Mouse (Mus musculus): Measurements from ENCODE around the gene Mast2.

Gene Mast2

GRCm38 (mm10) chr4:116411401-116411800 is 52.6 kb downstream of the Mast2 start:
- no peak for DNase-seq (ENCODE audit: low spot score in 2 of 2)

- no peak for DNase-seq (ENCODE audit: low spot score in 2 of 2)
These were observed 57.3 kb downstream of the Mast2 start for GRCm38 (mm10) chr4:116406668-116407067.

GRCm38 (mm10) chr4:116405955-116406351 is 58.0 kb downstream of the Mast2 start:
- DNase-seq (ENCODE audit: low spot score in 2 of 2) = peak in 1 of 2 experiments; percentile 4

DNA sequence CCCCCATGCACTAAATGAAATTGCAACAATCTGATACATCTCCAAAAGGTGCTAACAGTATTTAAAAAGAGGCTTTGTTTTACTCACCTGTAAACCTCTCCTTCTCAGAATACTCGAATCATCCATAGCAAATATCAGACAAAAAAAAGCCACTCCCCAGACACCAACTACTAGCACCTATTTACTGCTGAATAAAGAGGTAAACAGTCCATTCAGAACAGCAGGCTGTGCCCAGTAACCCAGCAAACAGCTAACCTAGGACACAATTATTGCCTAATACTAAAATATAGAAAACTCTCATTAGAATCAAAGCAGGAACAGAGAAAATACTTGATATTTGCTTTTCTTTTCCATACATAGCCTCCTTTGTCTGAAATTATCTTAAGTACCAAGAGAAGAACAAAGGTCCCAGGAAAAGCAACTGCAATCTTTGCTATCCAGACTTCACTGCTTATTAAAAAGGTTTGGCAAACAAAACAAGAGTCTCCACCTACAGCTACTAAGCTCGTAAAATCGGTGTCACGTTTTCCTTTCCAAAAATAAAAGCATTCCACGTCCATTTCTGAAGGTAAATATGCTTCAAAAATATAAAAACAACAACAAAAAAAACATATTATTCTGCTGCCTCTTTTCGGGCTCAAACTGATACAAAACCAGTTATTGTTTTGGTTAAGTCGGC is 58.6 kb downstream of the Mast2 start:
- DNase-seq (ENCODE audit: low spot score in 2 of 2) = no peak

DNA sequence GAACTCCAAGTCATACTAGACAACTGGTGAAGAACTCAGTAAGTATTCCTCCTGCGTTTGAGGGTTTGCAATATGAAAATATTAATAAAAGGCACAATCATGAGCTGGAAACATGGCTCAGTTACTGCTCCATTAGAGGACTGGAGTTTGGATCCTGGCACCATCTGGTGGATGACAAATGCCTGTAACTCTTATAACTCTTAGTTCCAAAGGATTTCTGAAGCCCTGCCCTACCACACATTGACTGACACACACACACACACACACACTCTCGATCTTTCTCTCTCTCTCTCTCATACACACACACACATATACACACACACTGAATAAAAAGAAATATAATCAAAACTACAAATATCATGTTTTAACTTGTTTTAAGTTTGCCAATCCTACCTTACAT is 60.1 kb downstream of the Mast2 start:
- no peak for DNase-seq (ENCODE audit: low spot score in 2 of 2)

GRCm38 (mm10) chr4:116402708-116403107 is 61.3 kb downstream of the Mast2 start:
- no peak for DNase-seq (ENCODE audit: low spot score in 2 of 2)

- DNase-seq (ENCODE audit: low spot score in 2 of 2) = no peak
These were observed 65.9 kb downstream of the Mast2 start for GRCm38 (mm10) chr4:116398051-116398450.

DNA sequence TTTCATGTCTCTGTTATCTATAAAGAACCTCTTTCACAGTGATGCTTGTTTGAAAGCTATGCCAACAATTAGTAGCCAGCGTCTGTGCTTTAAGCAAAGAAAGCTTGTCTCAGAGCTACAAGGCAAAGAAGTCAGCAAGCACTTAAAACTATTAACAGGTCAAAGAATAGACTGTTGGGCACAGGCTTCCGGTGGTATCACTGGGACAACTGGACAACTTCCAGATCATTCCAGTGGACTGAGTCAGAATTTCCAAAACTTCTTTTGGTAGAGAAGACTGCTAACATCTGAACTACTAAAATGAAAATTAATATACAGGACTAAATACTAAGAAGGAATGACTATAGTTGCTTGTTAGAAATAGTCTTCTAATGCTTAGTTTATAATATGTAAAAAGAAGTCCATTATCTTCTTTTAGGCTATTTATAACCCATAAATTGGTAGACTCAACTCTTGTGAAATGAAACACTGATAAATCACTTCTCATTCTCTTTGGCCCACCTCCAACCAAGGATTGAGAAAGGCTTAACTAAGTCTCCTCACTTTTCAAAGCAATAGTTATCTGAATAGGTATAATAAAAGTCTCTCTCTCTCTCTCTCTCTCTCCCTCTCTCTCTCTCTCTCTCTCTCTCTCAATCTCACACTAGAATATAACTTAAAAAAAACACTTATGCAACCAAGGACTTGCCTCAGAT is 85.9 kb downstream of the Mast2 start:
- no peak for DNase-seq (ENCODE audit: low spot score in 2 of 2)

- DNase-seq (ENCODE audit: low spot score in 2 of 2) = peak in 1 of 2 experiments; percentile 28
These were observed 92.3 kb downstream of the Mast2 start for GRCm38 (mm10) chr4:116371676-116372075.

DNA sequence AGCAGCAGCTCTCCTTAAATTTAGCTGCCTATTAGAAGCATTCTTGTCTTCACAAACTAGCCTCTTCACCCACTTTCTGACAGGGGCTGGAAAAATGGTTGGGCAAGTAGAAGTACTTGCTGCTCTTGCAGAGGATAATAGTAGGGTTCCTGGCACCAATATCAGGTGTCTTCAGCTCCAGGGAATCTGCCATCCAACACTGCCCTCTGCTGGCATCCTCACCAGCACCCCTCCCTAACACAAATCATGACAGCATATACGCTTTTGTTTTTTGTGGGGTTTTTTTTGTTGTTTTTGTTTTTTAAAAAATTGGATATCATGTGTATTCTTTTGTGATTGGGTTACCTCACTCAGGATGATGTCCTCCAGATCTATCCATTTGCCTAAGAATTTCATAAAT is 105.9 kb downstream of the Mast2 start:
- no peak for DNase-seq (ENCODE audit: low spot score in 2 of 2)

- DNase-seq (ENCODE audit: low spot score in 2 of 2) = no peak
These were observed 111.1 kb downstream of the Mast2 start for GRCm38 (mm10) chr4:116352919-116353318.

DNA sequence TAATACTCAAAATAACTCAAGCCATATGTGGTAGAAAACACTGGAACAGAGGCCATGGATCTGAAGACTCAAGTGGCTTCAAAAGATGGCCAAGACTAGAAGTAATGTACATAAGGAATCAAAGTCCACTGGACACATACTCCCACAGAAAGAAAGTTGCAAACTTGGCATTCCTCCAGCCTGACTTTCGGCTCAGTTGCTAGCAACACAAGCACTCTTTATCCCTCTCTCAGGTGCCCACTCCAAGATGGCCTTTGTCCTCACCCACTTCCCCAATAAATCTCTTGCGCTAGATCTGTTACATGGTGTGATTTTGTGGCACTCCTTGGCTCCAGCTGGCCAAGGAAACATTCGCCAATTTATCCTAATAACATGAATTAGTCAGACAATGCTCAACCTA is 111.5 kb downstream of the Mast2 start:
- DNase-seq (ENCODE audit: low spot score in 2 of 2) = no peak

DNA sequence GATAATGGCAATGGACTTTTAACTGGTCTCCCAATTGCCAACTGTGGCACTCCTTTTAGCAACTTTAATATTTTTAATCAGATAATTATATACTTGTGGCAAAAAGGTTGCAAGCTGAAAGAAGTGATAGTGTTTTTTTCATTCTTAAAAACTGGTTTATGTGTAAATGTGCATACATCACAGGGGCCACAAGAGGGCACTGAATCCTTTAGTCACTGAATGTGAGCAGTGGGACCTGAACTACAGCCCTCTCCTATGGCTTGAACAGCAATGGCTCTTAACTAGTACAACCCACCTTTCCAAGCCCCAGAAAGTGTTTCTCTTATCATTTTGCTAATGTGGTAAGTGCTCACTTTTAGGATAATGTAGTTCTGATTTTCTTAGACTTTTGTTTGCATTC is 121.9 kb downstream of the Mast2 start:
- DNase-seq (ENCODE audit: low spot score in 2 of 2) = peak; percentile 24 to 28

DNA sequence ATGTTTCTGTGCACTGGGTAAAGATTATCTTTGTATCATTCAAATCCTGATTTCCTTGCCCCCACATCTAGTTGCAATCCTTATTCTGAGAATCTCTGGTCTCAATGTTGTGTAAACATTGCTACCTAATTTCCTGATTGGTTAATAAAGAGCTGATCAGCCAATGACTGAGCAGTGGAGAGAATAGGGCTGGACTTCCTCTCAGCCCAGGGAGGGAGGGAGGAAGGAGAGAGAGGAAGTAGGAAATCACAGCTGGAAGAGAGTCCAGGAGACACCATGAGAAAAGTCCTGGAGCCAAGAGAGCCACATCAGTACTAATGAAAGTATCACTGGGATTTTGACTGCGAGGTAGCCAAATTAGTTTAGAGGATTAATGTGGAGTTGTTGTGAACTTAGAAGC is 127.7 kb downstream of the Mast2 start:
- no peak for DNase-seq (ENCODE audit: low spot score in 2 of 2)

GRCm38 (mm10) chr4:116329256-116329655 is 134.7 kb downstream of the Mast2 start:
- DNase-seq (ENCODE audit: low spot score in 2 of 2) = no peak

GRCm38 (mm10) chr4:116322127-116322526 is 141.9 kb downstream of the Mast2 start:
- DNase-seq (ENCODE audit: low spot score in 2 of 2) = no peak

GRCm38 (mm10) chr4:116317575-116317974 is 146.4 kb downstream of the Mast2 start:
- no peak for DNase-seq (ENCODE audit: low spot score in 2 of 2)

GRCm38 (mm10) chr4:116304551-116304950 is 159.4 kb downstream of the Mast2 start:
- DNase-seq (ENCODE audit: low spot score in 2 of 2) = no peak

GRCm38 (mm10) chr4:116300878-116301355 is 163.1 kb downstream of the Mast2 start:
- no peak for DNase-seq (ENCODE audit: low spot score in 2 of 2)

- DNase-seq (ENCODE audit: low spot score in 2 of 2) = no peak
These were observed 170.7 kb downstream of the Mast2 start for GRCm38 (mm10) chr4:116293296-116293695.

DNA sequence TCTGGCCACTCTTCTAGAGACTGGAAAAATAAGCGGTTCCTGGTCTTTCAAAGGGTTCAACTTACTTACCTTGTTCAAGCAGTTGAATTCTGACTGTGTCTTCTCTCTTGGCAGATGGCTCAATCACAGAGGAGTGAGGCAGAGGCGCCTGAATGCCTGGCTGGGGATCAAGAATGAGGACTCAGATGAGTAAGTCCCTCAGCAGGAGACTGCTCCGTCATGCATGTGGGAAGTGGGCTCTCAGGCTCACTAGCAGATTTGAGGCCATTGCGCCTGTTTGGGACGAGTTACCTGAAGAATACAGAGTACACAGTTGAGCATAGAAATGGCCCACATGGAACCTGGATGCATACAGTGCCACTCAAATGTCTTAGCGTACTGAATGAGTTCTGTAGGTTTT is 172.4 kb downstream of the Mast2 start:
- DNase-seq (ENCODE audit: low spot score in 2 of 2) = no peak

DNA sequence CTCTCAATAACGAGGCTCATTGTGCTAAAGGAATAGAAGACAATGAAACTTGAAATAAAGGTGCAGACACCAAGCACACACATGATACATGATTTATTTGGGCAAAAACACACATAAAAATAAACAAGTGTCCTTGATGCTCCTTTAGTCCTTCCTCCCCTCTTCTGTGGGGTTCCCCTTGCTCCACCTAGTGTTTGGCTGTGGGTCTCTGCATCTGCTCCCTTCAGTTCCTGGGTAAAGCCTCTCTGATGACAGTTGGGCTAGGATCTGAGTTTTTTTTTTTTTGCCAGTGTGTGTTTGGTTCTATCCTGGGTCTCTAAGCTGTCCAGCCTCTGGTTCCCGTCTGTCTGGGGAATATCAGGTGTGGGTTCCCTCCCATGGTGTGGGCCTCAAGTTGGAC is 181.8 kb downstream of the Mast2 start:
- no peak for DNase-seq (ENCODE audit: low spot score in 2 of 2)

DNA sequence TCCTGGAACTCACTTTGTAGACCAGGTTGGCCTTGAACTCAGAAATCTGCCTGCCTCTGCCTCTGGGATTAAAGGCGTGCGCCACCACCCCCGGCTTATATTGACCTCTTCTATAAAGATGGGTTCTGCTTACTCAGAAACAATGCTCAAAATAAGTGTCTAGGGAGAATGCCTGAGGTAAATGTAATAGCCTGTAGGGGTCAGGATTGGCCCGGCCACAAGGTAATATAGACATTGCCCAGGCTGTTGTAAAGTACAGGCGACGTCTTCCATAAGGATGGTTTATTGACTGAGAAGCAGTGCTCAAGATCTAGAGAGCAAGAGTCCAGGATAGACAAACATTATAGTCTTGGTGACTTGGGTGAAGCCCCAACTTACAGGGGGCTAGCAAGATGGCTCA is 195.8 kb downstream of the Mast2 start:
- DNase-seq (ENCODE audit: low spot score in 2 of 2) = no peak
